Mouse (Mus musculus) stomach, adult 2 months (tissue): Measurements from ENCODE around the gene Chchd2. TPM values are rescaled to one million over a fixed set of nuclear protein-coding genes. Genes with fewer than 3 reads are reported as not detected.

Experiments used
- polyA plus RNA-seq: library from polyadenylated mRNA; depleted of rRNA; stranded (reverse); fragments of >200 nt; gene quantifications from 2 replicates; pipeline ENCODE4 v1.2.3, GENCODE M21; 2012; rRNA removed

The Chchd2 gene
- 1,057 and 2,189 TPM in 2 replicates for polyA plus RNA-seq

DNA sequence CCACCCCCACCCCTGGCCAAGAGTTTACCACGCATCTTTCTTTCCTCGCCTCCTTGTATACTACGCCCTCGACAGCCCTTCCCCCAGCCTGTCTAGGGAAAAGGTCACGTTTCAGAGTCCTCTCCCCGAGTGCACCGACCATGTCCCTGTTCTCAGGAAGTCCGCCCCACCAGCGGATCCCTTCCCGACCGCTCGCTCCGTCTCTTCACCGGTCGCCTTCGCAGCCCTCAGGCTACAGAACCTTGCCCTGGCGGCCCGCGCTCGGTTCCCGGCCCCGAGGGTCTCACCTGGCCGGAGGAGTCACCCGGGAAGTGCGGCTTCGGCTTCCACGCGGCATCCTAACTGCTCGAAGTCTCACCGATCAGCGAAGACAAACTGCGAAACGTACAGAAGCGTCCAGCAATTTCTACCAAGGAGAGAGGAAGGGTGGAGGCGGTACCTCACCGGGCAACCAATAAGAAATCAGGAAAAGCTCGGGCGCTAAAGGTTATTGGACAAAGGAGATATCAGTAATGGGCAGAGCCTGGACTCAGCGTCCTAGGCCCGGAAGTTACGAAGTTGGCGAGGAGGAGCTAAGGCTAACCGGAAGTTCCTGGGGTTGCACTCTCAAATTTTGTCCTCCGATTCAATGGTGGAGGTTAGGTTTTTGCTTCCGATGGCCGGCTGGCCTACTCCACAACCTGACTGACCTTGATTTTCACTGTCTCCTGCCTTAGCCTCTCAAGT lies at the start of gene Chchd2:
TSS of gene Chchd2 (minus strand) at position 560 of the 726 bp plus-strand sequence.

GRCm38 (mm10) chr5:129908242-129908965 lies 21.1 kb upstream of the Chchd2 start, which contains the start of gene Nupr1l:
Gene Nupr1l, plus strand, starts transcription at chr5:129908540.

GRCm38 (mm10) chr5:129898449-129898848 lies 11.2 kb upstream of the Chchd2 start, which contains the start of gene Phkg1:
Gene Phkg1, minus strand, starts transcription at chr5:129898549.

GRCm38 (mm10) chr5:129895198-129896088 lies 8.2 kb upstream of the Chchd2 start, which contains the start of gene Zbed5:
Gene Zbed5, plus strand, starts transcription at chr5:129895723.

GRCm38 (mm10) chr5:129846752-129847557 lies 40.3 kb downstream of the Chchd2 start, which contains the start of gene Sumf2:
Gene Sumf2, plus strand, starts transcription at chr5:129846986.

Other genes starting within 250 kb of the Chchd2 start
- 0.32 and 0.35 TPM in 2 replicates for gene Zfp11, start 217.4 kb downstream of the Chchd2 start, polyA plus RNA-seq
- gene Sept14, start 179.0 kb downstream of the Chchd2 start, polyA plus RNA-seq: not detected in 2 replicates
- 30.9 and 37.4 TPM in 2 replicates for gene Mrps17, start 172.0 kb downstream of the Chchd2 start, polyA plus RNA-seq
- gene Nipsnap2, start 162.4 kb downstream of the Chchd2 start, polyA plus RNA-seq: 13.1 and 16.2 TPM in 2 replicates
- gene Psph, start 100.0 kb downstream of the Chchd2 start, polyA plus RNA-seq: 11.9 and 13.8 TPM in 2 replicates
- 5.2 and 5.6 TPM in 2 replicates for gene Sumf2, start 40.5 kb downstream of the Chchd2 start, polyA plus RNA-seq
- 0.40 and 0.51 TPM in 2 replicates for gene Zbed5, start 8.3 kb upstream of the Chchd2 start, polyA plus RNA-seq
- 0.41 and 0.74 TPM in 2 replicates for gene Phkg1, start 11.1 kb upstream of the Chchd2 start, polyA plus RNA-seq
- 3.4 and 4.2 TPM in 2 replicates for gene Nupr1l, start 21.1 kb upstream of the Chchd2 start, polyA plus RNA-seq
- 3.9 and 6.9 TPM in 2 replicates for gene Vkorc1l1, start 54.5 kb upstream of the Chchd2 start, polyA plus RNA-seq
- 9.3 and 9.4 TPM in 2 replicates for gene Gusb, start 115.6 kb upstream of the Chchd2 start, polyA plus RNA-seq
- 11.9 and 15.0 TPM in 2 replicates for gene Asl, start 141.8 kb upstream of the Chchd2 start, polyA plus RNA-seq
- 2.5 and 2.9 TPM in 2 replicates for gene Crcp, start 141.8 kb upstream of the Chchd2 start, polyA plus RNA-seq
- gene Tpst1, start 185.9 kb upstream of the Chchd2 start, polyA plus RNA-seq: 6.8 and 7.0 TPM in 2 replicates